In genomic region chr2:166657451-166658011, GRCm38 (mm10) we compare ENCODE assay signal across 8 mouse cellular contexts. TPM values are rescaled to one million over a fixed set of nuclear protein-coding genes. Genes with fewer than 3 reads are reported as not detected.
DNase-seq lines count a peak whose midpoint lies in the region; ATAC-seq and TF ChIP-seq lines count a peak whose summit lies in the region.

No protein-coding gene starts in this region.

- H3K27me3 ChIP-seq in heart, adult 2 months (ENCODE audit: control insufficient read depth, insufficient read depth, low read length) = no peaks in the 10 kb centered on the region
- H3K27me3 ChIP-seq in heart, embryonic 15.5 days = no peaks in the 10 kb centered on the region
- H3K27me3 ChIP-seq in midbrain, embryonic 14.5 days (ENCODE audit: control insufficient read depth, insufficient read depth, low read length) = no peaks in the 10 kb centered on the region

- 51% methylated on average over 10 of the region's 10 CpGs for WGBS in heart, adult 2 months
- 54% methylated on average over 10 of the region's 10 CpGs for WGBS in heart, embryonic 15.5 days
- WGBS in midbrain, embryonic 14.5 days = 16% methylated on average over 10 of the region's 10 CpGs

- H3K79me2 ChIP-seq in heart, adult 2 months (replicated peaks; ENCODE audit: control insufficient read depth, insufficient read depth, low read length) = no peaks in the 10 kb centered on the region

- no peaks in the 10 kb centered on the region for H3K9me3 ChIP-seq in heart, embryonic 15.5 days (replicated peaks)
- H3K9me3 ChIP-seq in midbrain, embryonic 14.5 days (ENCODE audit: control insufficient read depth, low read length) = no peaks in the 10 kb centered on the region

- no peak for TF ChIP-seq CTCF in heart, adult 2 months (IDR thresholded peaks at IDR 0.05)

- DNase-seq in heart, adult 2 months = peak in 1 of 2 experiments; percentile 26
- no peak for DNase-seq in heart, postnatal 36 days
- peak; percentile 60 to 68 for DNase-seq in kidney, postnatal 36 days
- DNase-seq in midbrain, embryonic 14.5 days = no peak
- DNase-seq in left cerebral cortex, postnatal 10 days (ENCODE audit: extremely low spot score in 1 of 2, low spot score in 2 of 2) = no peak
- no peak for DNase-seq in T-cell, adult 2 months (ENCODE audit: low spot score)
- no peak for DNase-seq in Muller cell, postnatal 12 days (ENCODE audit: inconsistent ontology term)

- TF ChIP-seq EP300 in heart, adult 2 months (IDR thresholded peaks at IDR 0.05; ENCODE audit: insufficient read depth, low read depth, low read length) = no peak

- no peak overlapping the region; the same call in 1 of the 2 replicates for H3K9ac ChIP-seq in heart, adult 2 months (ENCODE audit: low read depth, low read length)
- no peak overlapping the region for H3K9ac ChIP-seq in heart, embryonic 15.5 days
- no peak overlapping the region for H3K9ac ChIP-seq in midbrain, embryonic 14.5 days (replicated peaks; ENCODE audit: low read length)

- H3K4me3 ChIP-seq in heart, adult 2 months = no peak overlapping the region
- H3K4me3 ChIP-seq in heart, embryonic 15.5 days = no peak overlapping the region
- H3K4me3 ChIP-seq in midbrain, embryonic 14.5 days (replicated peaks; ENCODE audit: low read depth, low read length) = no peak overlapping the region

- intact Hi-C loops in heart, adult 2 months (cut with DNase I) = loop anchor here (5.0 kb wide), 1 partner anchor 55 kb away; the partner anchor contains the start of gene Prex1
- intact Hi-C loops in heart, postnatal 36 days (cut with DNase I) = no loop called here
- intact Hi-C loops in left cerebral cortex, postnatal 10 days (cut with DNase I) = no loop called here

- no peak for TF ChIP-seq POLR2A in heart, adult 2 months (IDR thresholded peaks at IDR 0.05; ENCODE audit: insufficient read depth, low read depth, low read length)

- H3K36me3 ChIP-seq in heart, adult 2 months (ENCODE audit: control insufficient read depth, insufficient read depth, low read length) = no peaks in the 10 kb centered on the region
- no peaks in the 10 kb centered on the region for H3K36me3 ChIP-seq in heart, embryonic 15.5 days
- H3K36me3 ChIP-seq in midbrain, embryonic 14.5 days (ENCODE audit: control insufficient read depth, insufficient read depth, low read length) = no peaks in the 10 kb centered on the region

- peak overlapping the region; percentile 65 for H3K27ac ChIP-seq in heart, adult 2 months
- peak overlapping the region; percentile 71 for H3K27ac ChIP-seq in heart, embryonic 15.5 days
- H3K27ac ChIP-seq in midbrain, embryonic 14.5 days (replicated peaks; ENCODE audit: low read depth, low read length) = peak overlapping the region; percentile 58

- H3K4me1 ChIP-seq in heart, adult 2 months (ENCODE audit: control insufficient read depth, insufficient read depth, low read length) = peaks cover 20% of the 10 kb centered on the region
- peaks cover 35% of the 10 kb centered on the region for H3K4me1 ChIP-seq in heart, embryonic 15.5 days (replicated peaks)
- peaks cover 32% of the 10 kb centered on the region for H3K4me1 ChIP-seq in midbrain, embryonic 14.5 days (ENCODE audit: control insufficient read depth, insufficient read depth, low read length)

- H3K4me2 ChIP-seq in heart, embryonic 15.5 days = no peak overlapping the region
- H3K4me2 ChIP-seq in midbrain, embryonic 14.5 days (ENCODE audit: low read length) = no peak overlapping the region

- ATAC-seq in heart, embryonic 15.5 days (replicated peaks; ENCODE audit: insufficient number of reproducible peaks, insufficient read depth, low FRiP score, low read depth) = peak; percentile 58
- ATAC-seq in midbrain, embryonic 14.5 days (ENCODE audit: low FRiP score, low TSS enrichment) = no peak

RNA-seq across cellular contexts. Expression of gene Prex1, which starts 56.1 kb away (rescaled TPM):
- 1 to 10 TPM; 5.2 to 6.0 TPM for total RNA-seq in heart, adult 2 months (2021)
- polyA plus RNA-seq in heart, adult 2 months (2012; rRNA removed) = 9.3 and 9.8 TPM in 2 replicates
- 1 to 10 TPM; 5.7 to 6.1 TPM for total RNA-seq in heart, postnatal 36 days (2021)
- polyA plus RNA-seq in heart, embryonic 15.5 days (2015; fragmentation: Nextera tagmentation; extraction: Ambion mirVana) = 6.1 and 10.9 TPM in 2 replicates
- 20.3 and 24.2 TPM in 2 replicates for polyA plus RNA-seq in midbrain, embryonic 14.5 days (2014; fragmentation: Nextera tagmentation; extraction: Ambion mirVana)
- 100 to 1,000 TPM in 1 of 2 experiments, 10 to 100 TPM in 1; 90.8 to 102 TPM for total RNA-seq in left cerebral cortex, postnatal 10 days (2021)

Comparison
In these comparisons a context has a peak if more than half of its experiments do, and no peak if none do; other contexts are left out.
1. DNase-seq: peak in kidney, postnatal 36 days (2 of 2); none in heart, postnatal 36 days (0 of 2), midbrain, embryonic 14.5 days (single experiment), left cerebral cortex, postnatal 10 days (0 of 2), T-cell, adult 2 months (single experiment) and Muller cell, postnatal 12 days (single experiment).
2. RNA of gene Prex1, which starts 56.1 kb away (total RNA-seq): 90.8 to 102 TPM in left cerebral cortex, postnatal 10 days; 5.7 to 6.1 TPM in heart, postnatal 36 days and 5.2 to 6.0 TPM in heart, adult 2 months; every median in the first group is over 10 times any median in the second.
3. Peak in every context shown above with its lines, with median percentiles within 50 percentile points of each other: H3K27ac ChIP-seq.